Mouse (Mus musculus) heart, embryonic 11.5 days (tissue): Measurements from ENCODE around the gene Bud31. TPM values are rescaled to one million over a fixed set of nuclear protein-coding genes. Genes with fewer than 3 reads are reported as not detected.
"Not testable (repeated sequence)": the region's sequence is repeated elsewhere in the genome, so short reads cannot be mapped to it uniquely, and the experiment has no call there.

Experiments
- ATAC-seq: fragments of 200-750 bp; cut with Nextera tagmentation; replicated peaks from 2 replicates; pipeline ENCODE4 v1.8.0; 2017; ENCODE audit warnings: moderate library complexity; ENCODE audit not compliant: insufficient number of reproducible peaks, low FRiP score, low TSS enrichment
- H3K27ac ChIP-seq: fragments of 300-500 bp; sonication (generic); 2 replicates; pipeline ENCODE4 v1.5.1; 2014; ENCODE audit warnings: mild to moderate bottlenecking, low read depth, low read length
- H3K27me3 ChIP-seq: fragments of 300-500 bp; sonication (generic); 2 replicates; pipeline ENCODE4 v1.6.1; 2014; ENCODE audit warnings: mild to moderate bottlenecking, low read length, mixed read lengths; ENCODE audit not compliant: control insufficient read depth, insufficient read depth
- H3K36me3 ChIP-seq: fragments of 300-500 bp; sonication (generic); 2 replicates; pipeline ENCODE4 v1.6.1; 2014; ENCODE audit warnings: mild to moderate bottlenecking, low read length, moderate library complexity, mixed read lengths; ENCODE audit not compliant: control insufficient read depth, insufficient read depth
- H3K4me1 ChIP-seq: fragments of 300-500 bp; sonication (generic); 2 replicates; pipeline ENCODE4 v1.6.1; 2014; ENCODE audit warnings: low read length; ENCODE audit not compliant: control insufficient read depth, insufficient read depth
- H3K4me2 ChIP-seq: fragments of 300-500 bp; sonication (generic); 2 replicates; pipeline ENCODE4 v1.6.1; 2014; ENCODE audit warnings: mild to moderate bottlenecking, moderate library complexity
- H3K4me3 ChIP-seq: fragments of 300-500 bp; sonication (generic); 2 replicates; pipeline ENCODE4 v1.5.1; 2014; ENCODE audit warnings: low read depth, low read length
- H3K9ac ChIP-seq: fragments of 300-500 bp; sonication (generic); 2 replicates; pipeline ENCODE4 v1.6.1; 2014; ENCODE audit warnings: mild to moderate bottlenecking, low read depth, low read length, moderate library complexity
- H3K9me3 ChIP-seq: fragments of 300-500 bp; sonication (generic); replicated peaks from 2 replicates; pipeline ENCODE4 v1.6.1; 2016; ENCODE audit warnings: low read length; ENCODE audit not compliant: control insufficient read depth
- WGBS: fragments of 180-500 bp; shearing (Covaris S2); extraction: QIAGEN DNeasy Blood & Tissue Kit; methylation state at CpG from one replicate; pipeline ENCODE4 v1.1.7; 2014; ENCODE audit not compliant: insufficient replicate concordance; 5-methylcytosine and 5-hydroxymethylcytosine counted together
- polyA plus RNA-seq: library from polyadenylated mRNA; unstranded; fragments of >200 nt; fragmentation: Nextera tagmentation; extraction: Ambion mirVana; gene quantifications from 2 replicates; pipeline ENCODE4 v1.2.1, GENCODE M21; 2014

Bud31 gene
- polyA plus RNA-seq, 1 experiment from 2014 or later = 179 TPM

- H3K36me3 ChIP-seq = peaks cover 57% of the 10 kb centered on the region
Observed at GRCm38 (mm10) chr5:145130995-145131394, 9.2 kb upstream of the Bud31 start.

DNA sequence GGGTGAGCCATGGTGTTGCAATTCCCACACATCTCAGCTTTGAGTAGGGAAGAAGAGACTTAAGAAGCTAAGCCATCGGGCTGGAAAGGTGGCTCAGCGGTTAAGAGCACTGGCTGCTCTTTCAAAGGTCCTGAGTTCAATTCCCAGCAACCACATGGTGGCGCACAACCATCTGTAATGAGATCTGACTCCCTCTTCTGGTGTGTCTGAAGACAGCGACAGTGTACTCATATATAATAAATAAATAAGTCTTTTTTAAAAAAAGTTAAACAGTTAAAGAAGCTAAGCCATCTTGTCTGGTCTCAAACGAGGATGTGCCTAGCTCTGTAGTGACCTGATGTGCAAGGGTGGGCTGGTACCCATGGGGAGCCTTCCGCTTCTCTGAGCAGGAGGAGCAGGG lies 6.9 kb upstream of the Bud31 start:
- H3K27ac ChIP-seq, ATAC-seq, H3K9ac ChIP-seq, H3K4me1 ChIP-seq, H3K4me3 ChIP-seq, H3K9me3 ChIP-seq, H3K4me2 ChIP-seq, H3K27me3 ChIP-seq: not testable (repeated sequence)
- peaks cover 50% of the 10 kb centered on the region for H3K36me3 ChIP-seq
- 84% methylated on average over 6 of the region's 6 CpGs for WGBS

More at GRCm38 (mm10) chr5:145130995-145131394, 9.2 kb upstream of the Bud31 start:
- Histone ChIP-seq H3K9ac (no peak overlapping the region), H3K4me2 (no peak overlapping the region), H3K27me3 (no peaks in the 10 kb centered on the region), H3K9me3 (no peaks in the 10 kb centered on the region), H3K4me3 (no peak overlapping the region), H3K27ac (no peak overlapping the region), H3K4me1 (no peaks in the 10 kb centered on the region)
- ATAC-seq = no peak
- WGBS = 90% methylated on average over 3 of the region's 3 CpGs

GRCm38 (mm10) chr5:145138836-145139235 lies 1.3 kb upstream of the Bud31 start:
- peaks cover 23% of the 10 kb centered on the region for H3K36me3 ChIP-seq
- H3K4me2 ChIP-seq = peak overlapping the region; percentile 91
- peaks cover 14% of the 10 kb centered on the region for H3K4me1 ChIP-seq
- H3K9ac ChIP-seq = peak overlapping the region; percentile 95
- peak overlapping the region; percentile 78 for H3K4me3 ChIP-seq
- no peak overlapping the region for H3K27ac ChIP-seq
- 19% methylated on average over 6 of the region's 6 CpGs for WGBS
- no peak for ATAC-seq
- H3K9me3 ChIP-seq = no peaks in the 10 kb centered on the region
- H3K27me3 ChIP-seq = no peaks in the 10 kb centered on the region

DNA sequence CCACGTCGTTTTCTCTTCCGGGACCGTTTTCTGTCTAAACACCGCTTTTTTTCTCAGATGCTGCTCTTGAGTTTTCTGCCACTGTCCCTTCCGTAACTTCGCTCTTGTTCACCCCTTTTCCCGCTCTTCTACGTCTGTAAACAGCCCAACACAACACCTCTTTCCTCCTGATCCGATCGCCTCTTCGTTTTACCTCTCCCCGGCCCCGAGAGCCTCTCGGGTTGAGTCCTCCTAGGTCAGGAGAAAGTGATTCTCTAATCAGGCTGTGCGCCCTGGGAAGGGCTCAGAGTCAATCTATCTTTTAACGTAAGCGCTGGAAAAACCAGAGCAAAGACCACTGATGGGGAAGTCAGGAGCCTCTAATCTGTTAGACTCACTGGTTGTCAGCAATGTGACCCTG lies 449 bp downstream of the Bud31 start:
- under 1% methylated on average over 18 of the region's 18 CpGs for WGBS
- H3K4me3 ChIP-seq = peak overlapping the region; percentile 78
- peak overlapping the region; percentile 91 for H3K27ac ChIP-seq
- no peaks in the 10 kb centered on the region for H3K9me3 ChIP-seq
- H3K36me3 ChIP-seq = peaks cover 22% of the 10 kb centered on the region
- no peaks in the 10 kb centered on the region for H3K27me3 ChIP-seq
- ATAC-seq = no peak
- H3K4me2 ChIP-seq = peak overlapping the region; percentile 91
- peaks cover 14% of the 10 kb centered on the region for H3K4me1 ChIP-seq
- H3K9ac ChIP-seq = peak overlapping the region; percentile 95

GRCm38 (mm10) chr5:145147748-145148147 lies 7.6 kb downstream of the Bud31 start:
- Histone ChIP-seq H3K27ac (no peak overlapping the region), H3K4me1 (no peaks in the 10 kb centered on the region), H3K36me3 (peaks cover 58% of the 10 kb centered on the region), H3K27me3 (no peaks in the 10 kb centered on the region), H3K4me3 (no peak overlapping the region), H3K4me2 (no peak overlapping the region), H3K9ac (no peak overlapping the region), H3K9me3 (no peaks in the 10 kb centered on the region)
- no peak for ATAC-seq
- WGBS = 93% methylated on average over 5 of the region's 5 CpGs

GRCm38 (mm10) chr5:145149294-145149693 lies 9.1 kb downstream of the Bud31 start:
- Histone ChIP-seq H3K9ac (no peak overlapping the region), H3K36me3 (peaks cover 60% of the 10 kb centered on the region), H3K27ac (no peak overlapping the region; the same call in 1 of the 2 replicates), H3K9me3 (no peaks in the 10 kb centered on the region), H3K27me3 (no peaks in the 10 kb centered on the region), H3K4me3 (no peak overlapping the region), H3K4me1 (no peaks in the 10 kb centered on the region), H3K4me2 (no peak overlapping the region)
- 65% methylated on average over 6 of the region's 6 CpGs for WGBS
- 0 out of 2 replicates have a peak, but pooled peaks have one; percentile 20 for ATAC-seq

DNA sequence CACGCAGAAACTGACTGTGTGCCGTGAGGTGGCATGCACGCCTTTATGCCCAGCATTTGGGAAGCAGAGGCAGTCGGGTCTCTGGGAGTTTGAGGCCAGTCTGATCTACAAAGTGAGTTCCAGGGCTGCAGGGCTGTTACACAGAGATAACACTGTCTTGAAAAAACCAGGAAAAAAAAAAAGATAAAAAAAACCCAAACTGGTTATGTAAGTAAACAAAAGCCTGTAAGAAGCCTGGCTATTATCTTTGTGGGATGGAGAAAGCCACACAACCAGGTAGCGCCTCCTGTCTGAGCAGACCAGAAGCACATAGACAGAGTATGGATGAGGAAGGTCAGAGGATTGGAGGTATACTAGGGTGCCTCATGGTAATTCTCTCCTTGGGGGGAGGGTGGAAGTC lies 12.5 kb downstream of the Bud31 start:
- 76% methylated on average over 5 of the region's 5 CpGs for WGBS
- ATAC-seq = no peak
- peaks cover 46% of the 10 kb centered on the region for H3K36me3 ChIP-seq
- H3K4me3 ChIP-seq = no peak overlapping the region
- no peak overlapping the region for H3K9ac ChIP-seq
- no peaks in the 10 kb centered on the region for H3K4me1 ChIP-seq
- H3K27me3 ChIP-seq = no peaks in the 10 kb centered on the region
- no peak overlapping the region for H3K4me2 ChIP-seq
- peak overlapping the region; percentile 57; the same call in 1 of the 2 replicates for H3K27ac ChIP-seq
- no peaks in the 10 kb centered on the region for H3K9me3 ChIP-seq

- no peak for ATAC-seq
- Histone ChIP-seq H3K4me3 (no peak overlapping the region), H3K9ac (no peak overlapping the region), H3K4me1 (peaks cover 13% of the 10 kb centered on the region; the same call in 1 of the 2 replicates), H3K27ac (no peak overlapping the region), H3K4me2 (no peak overlapping the region), H3K9me3 (no peaks in the 10 kb centered on the region), H3K27me3 (no peaks in the 10 kb centered on the region), H3K36me3 (peaks cover 13% of the 10 kb centered on the region)
- WGBS = 93% methylated on average over 14 of the region's 14 CpGs
Observed at GRCm38 (mm10) chr5:145161361-145161760, 21.2 kb downstream of the Bud31 start.

GRCm38 (mm10) chr5:145164710-145165109 lies 24.5 kb downstream of the Bud31 start:
- Histone ChIP-seq H3K27me3 (no peaks in the 10 kb centered on the region), H3K36me3 (peaks cover 4% of the 10 kb centered on the region), H3K4me3 (no peak overlapping the region), H3K4me2 (no peak overlapping the region), H3K27ac (no peak overlapping the region), H3K9me3 (no peaks in the 10 kb centered on the region), H3K9ac (no peak overlapping the region), H3K4me1 (peaks cover 22% of the 10 kb centered on the region)
- WGBS = 72% methylated on average over 3 of the region's 3 CpGs
- no peak for ATAC-seq
